Mouse (Mus musculus) embryo, embryonic 11 days (tissue): ENCODE data around the gene Exosc6.
"Not testable (repeated sequence)": the region's sequence is repeated elsewhere in the genome, so short reads cannot be mapped to it uniquely, and the experiment has no call there.

Source experiments
- DNase-seq: peaks from one replicate; pipeline ENCODE4 v3.0.0-alpha.2; 2015

Gene Exosc6

GRCm38 (mm10) chr8:111062072-111062757 lies 6.1 kb downstream of the Exosc6 start:
- DNase-seq: peak; percentile 89

GRCm38 (mm10) chr8:111062893-111063292 lies 6.8 kb downstream of the Exosc6 start:
- peak; percentile 20 for DNase-seq

GRCm38 (mm10) chr8:111066308-111066707 lies 10.2 kb downstream of the Exosc6 start:
- DNase-seq: no peak

- DNase-seq: peak; percentile 47
These were observed 11.3 kb downstream of the Exosc6 start for GRCm38 (mm10) chr8:111067439-111067838.

- DNase-seq: not testable (repeated sequence)
These were observed 12.5 kb downstream of the Exosc6 start for GRCm38 (mm10) chr8:111068660-111069059.

GRCm38 (mm10) chr8:111075926-111076325 lies 19.8 kb downstream of the Exosc6 start:
- no peak for DNase-seq

- no peak for DNase-seq
These were observed 23.3 kb downstream of the Exosc6 start for GRCm38 (mm10) chr8:111079461-111079860.

- peak; percentile 52 for DNase-seq
These were observed 23.7 kb downstream of the Exosc6 start for GRCm38 (mm10) chr8:111079861-111080271.

- peak; percentile 9 for DNase-seq
These were observed 25.6 kb downstream of the Exosc6 start for GRCm38 (mm10) chr8:111081580-111082258.

GRCm38 (mm10) chr8:111083936-111084335 lies 27.8 kb downstream of the Exosc6 start:
- not testable (repeated sequence) for DNase-seq

- DNase-seq: peak; percentile 85
These were observed 34.0 kb downstream of the Exosc6 start for GRCm38 (mm10) chr8:111090126-111090525.

GRCm38 (mm10) chr8:111091706-111092105 lies 35.6 kb downstream of the Exosc6 start:
- no peak for DNase-seq

- DNase-seq: not testable (repeated sequence)
These were observed 36.2 kb downstream of the Exosc6 start, which contains the start of gene Clec18a for GRCm38 (mm10) chr8:111092326-111092725. TSS of gene Clec18a (minus strand) at chr8:111092426.

GRCm38 (mm10) chr8:111093865-111094718 lies 38.0 kb downstream of the Exosc6 start, which contains the start of gene Pdpr:
TSS of gene Pdpr (plus strand) at chr8:111094630.
- peak; percentile 93 for DNase-seq

- DNase-seq: peak; percentile 35
These were observed 38.7 kb downstream of the Exosc6 start for GRCm38 (mm10) chr8:111094719-111095302.
